Mouse (Mus musculus) heart, adult 2 months (tissue): ENCODE data around the gene Kmt2c.
"Not testable (repeated sequence)": the region's sequence is repeated elsewhere in the genome, so short reads cannot be mapped to it uniquely, and the experiment has no call there.

Experiments
- CTCF ChIP-seq: fragments of 200-600 bp; IDR thresholded peaks from 2 replicates; pipeline ENCODE4 v1.8.1; 2022; ENCODE audit warnings: antibody characterized with exemption, mild to moderate bottlenecking, moderate library complexity
- EP300 ChIP-seq: fragments of 200-500 bp; IDR thresholded peaks from 2 replicates; pipeline ENCODE4 v1.6.1; 2011; ENCODE audit warnings: low read depth, low read length, control low read depth; ENCODE audit not compliant: insufficient read depth
- POLR2A ChIP-seq: fragments of 200-500 bp; IDR thresholded peaks from 2 replicates; pipeline ENCODE4 v1.6.1; 2011; ENCODE audit warnings: mild to moderate bottlenecking, low read depth, low read length, control low read depth; ENCODE audit not compliant: insufficient read depth

GRCm38 (mm10) chr5:25455432-25455831, 43.2 kb downstream of the Kmt2c start:
- TF ChIP-seq POLR2A, CTCF, EP300: not testable (repeated sequence)
